Mouse (Mus musculus) liver, embryonic 13.5 days (tissue): ENCODE measurements around the gene Slc22a3. TPM values are rescaled to one million over a fixed set of nuclear protein-coding genes. Genes with fewer than 3 reads are reported as not detected.

Experiments
- ATAC-seq: fragments of 200-750 bp; cut with Nextera tagmentation; 2 replicates; pipeline ENCODE4 v1.8.0; 2017; ENCODE audit warnings: low read depth, mild to moderate bottlenecking, moderate number of reproducible peaks, moderate library complexity
- DNase-seq: peaks from one replicate; pipeline ENCODE4 v3.0.0; 2022
- H3K27ac ChIP-seq: fragments of 300-500 bp; sonication (generic); 2 replicates; pipeline ENCODE4 v1.5.1; 2015; ENCODE audit warnings: moderate library complexity, mild to moderate bottlenecking, inconsistent platforms
- H3K27me3 ChIP-seq: fragments of 300-500 bp; sonication (generic); 2 replicates; pipeline ENCODE4 v1.6.1; 2015; ENCODE audit warnings: mild to moderate bottlenecking, inconsistent platforms
- H3K36me3 ChIP-seq: fragments of 300-500 bp; sonication (generic); 2 replicates; pipeline ENCODE4 v1.6.1; 2015; ENCODE audit warnings: mild to moderate bottlenecking, inconsistent platforms
- H3K4me1 ChIP-seq: fragments of 300-500 bp; sonication (generic); replicated peaks from 2 replicates; pipeline ENCODE4 v1.6.1; 2015; ENCODE audit warnings: inconsistent platforms
- H3K4me2 ChIP-seq: fragments of 300-500 bp; sonication (generic); 2 replicates; pipeline ENCODE4 v1.6.1; 2015; ENCODE audit warnings: inconsistent platforms, mild to moderate bottlenecking, moderate library complexity
- H3K4me3 ChIP-seq: fragments of 300-500 bp; sonication (generic); replicated peaks from 2 replicates; pipeline ENCODE4 v1.5.1; 2015; ENCODE audit warnings: mild to moderate bottlenecking, inconsistent platforms
- H3K9ac ChIP-seq: fragments of 300-500 bp; sonication (generic); 2 replicates; pipeline ENCODE4 v1.6.1; 2015; ENCODE audit warnings: mild to moderate bottlenecking, inconsistent platforms
- H3K9me3 ChIP-seq: fragments of 300-500 bp; sonication (generic); replicated peaks from 2 replicates; pipeline ENCODE4 v1.6.1; 2016; ENCODE audit warnings: inconsistent platforms
- WGBS: fragments of 180-500 bp; shearing (Covaris S2); methylation state at CpG from one replicate; pipeline ENCODE4 v1.1.7; 2015; ENCODE audit not compliant: insufficient replicate concordance; 5-methylcytosine and 5-hydroxymethylcytosine counted together
- polyA plus RNA-seq: library from polyadenylated mRNA; unstranded; fragments of >200 nt; fragmentation: Nextera tagmentation; extraction: Ambion mirVana; gene quantifications from 2 replicates; pipeline ENCODE4 v1.2.1, GENCODE M21; 2015

The Slc22a3 gene
- polyA plus RNA-seq, 1 experiment from 2014 or later, result 1.5 TPM

GRCm38 (mm10) chr17:12388239-12388638, 119.3 kb downstream of the Slc22a3 start:
- Histone ChIP-seq H3K4me2 (no peak overlapping the region), H3K27ac (no peak overlapping the region), H3K4me3 (no peak overlapping the region), H3K36me3 (peaks cover 23% of the 10 kb centered on the region), H3K4me1 (peaks cover 4% of the 10 kb centered on the region), H3K9me3 (no peaks in the 10 kb centered on the region), H3K27me3 (peaks cover 22% of the 10 kb centered on the region; the same call in 1 of the 2 replicates), H3K9ac (no peak overlapping the region)
- ATAC-seq, result no peak
- DNase-seq, result no peak
- 75% methylated on average over 7 of the region's 7 CpGs for WGBS

GRCm38 (mm10) chr17:12387781-12388180, 119.7 kb downstream of the Slc22a3 start:
- WGBS, result 56% methylated on average over 2 of the region's 2 CpGs
- Histone ChIP-seq H3K4me2 (no peak overlapping the region), H3K4me3 (no peak overlapping the region), H3K27me3 (peaks cover 26% of the 10 kb centered on the region; the same call in 1 of the 2 replicates), H3K36me3 (peaks cover 23% of the 10 kb centered on the region), H3K4me1 (peaks cover 8% of the 10 kb centered on the region), H3K9me3 (no peaks in the 10 kb centered on the region), H3K9ac (no peak overlapping the region), H3K27ac (no peak overlapping the region)
- DNase-seq (no peak), ATAC-seq (no peak)

- no peaks in the 10 kb centered on the region for H3K9me3 ChIP-seq
- peak overlapping the region; percentile 29; the same call in 1 of the 2 replicates for H3K27ac ChIP-seq
- H3K36me3 ChIP-seq, result peaks cover 17% of the 10 kb centered on the region
- H3K4me1 ChIP-seq, result peaks cover 15% of the 10 kb centered on the region
- WGBS, result 38% methylated on average over 8 of the region's 8 CpGs
- ATAC-seq, result peak; percentile 62
- no peak for DNase-seq
- no peak overlapping the region for H3K4me2 ChIP-seq
- H3K27me3 ChIP-seq, result peaks cover 26% of the 10 kb centered on the region; the same call in 1 of the 2 replicates
- no peak overlapping the region for H3K4me3 ChIP-seq
- H3K9ac ChIP-seq, result no peak overlapping the region
Observed at GRCm38 (mm10) chr17:12385049-12385794, 122.3 kb downstream of the Slc22a3 start.

DNA sequence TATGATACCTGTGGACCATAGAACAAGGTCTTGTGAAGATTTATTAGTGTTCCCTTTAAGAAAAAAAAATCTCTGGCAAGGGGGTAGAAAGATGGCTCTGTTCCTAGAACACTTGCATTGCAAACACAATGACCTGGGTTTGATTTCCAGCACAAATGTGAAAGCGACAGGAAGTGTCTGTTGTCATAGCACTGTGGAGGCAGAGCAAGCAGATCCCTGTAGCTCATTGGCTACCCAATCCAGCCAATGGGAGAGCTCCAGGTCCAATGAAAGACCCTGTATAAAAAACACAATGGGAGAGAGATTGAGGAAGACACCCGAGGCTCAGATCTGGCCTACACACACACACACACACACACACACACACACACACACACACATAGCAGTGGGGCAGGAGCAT, 125.0 kb downstream of the Slc22a3 start:
- H3K9ac ChIP-seq, result no peak overlapping the region
- DNase-seq (no peak), ATAC-seq (no peak)
- H3K36me3 ChIP-seq, result peaks cover 5% of the 10 kb centered on the region
- no peaks in the 10 kb centered on the region for H3K9me3 ChIP-seq
- WGBS, result 34% methylated on average over 2 of the region's 2 CpGs
- peaks cover 17% of the 10 kb centered on the region; the same call in 1 of the 2 replicates for H3K27me3 ChIP-seq
- no peak overlapping the region for H3K27ac ChIP-seq
- no peak overlapping the region for H3K4me3 ChIP-seq
- no peak overlapping the region for H3K4me2 ChIP-seq
- H3K4me1 ChIP-seq, result peaks cover 15% of the 10 kb centered on the region

- WGBS, result 45% methylated on average over 2 of the region's 2 CpGs
- Histone ChIP-seq H3K27me3 (peaks cover 17% of the 10 kb centered on the region; the same call in 1 of the 2 replicates), H3K9ac (no peak overlapping the region), H3K36me3 (peaks cover under 1% of the 10 kb centered on the region; the same call in 1 of the 2 replicates), H3K9me3 (no peaks in the 10 kb centered on the region), H3K4me1 (peaks cover 15% of the 10 kb centered on the region), H3K4me2 (no peak overlapping the region), H3K27ac (no peak overlapping the region), H3K4me3 (no peak overlapping the region)
- no peak for ATAC-seq
- no peak for DNase-seq
Observed at GRCm38 (mm10) chr17:12381579-12381978, 125.9 kb downstream of the Slc22a3 start.

- peak overlapping the region; percentile 32 for H3K4me2 ChIP-seq
- H3K9ac ChIP-seq, result no peak overlapping the region
- H3K4me1 ChIP-seq, result peaks cover 17% of the 10 kb centered on the region
- H3K9me3 ChIP-seq, result no peaks in the 10 kb centered on the region
- H3K27me3 ChIP-seq, result peaks cover 13% of the 10 kb centered on the region
- ATAC-seq, result no peak
- WGBS, result 60% methylated on average over 4 of the region's 4 CpGs
- H3K36me3 ChIP-seq, result no peaks in the 10 kb centered on the region
- peak overlapping the region; percentile 26 for H3K4me3 ChIP-seq
- H3K27ac ChIP-seq, result peak overlapping the region; percentile 44
- DNase-seq, result no peak
Observed at GRCm38 (mm10) chr17:12380287-12380686, 127.2 kb downstream of the Slc22a3 start.

- Histone ChIP-seq H3K27me3 (peaks cover 3% of the 10 kb centered on the region), H3K36me3 (no peaks in the 10 kb centered on the region), H3K4me1 (peaks cover 25% of the 10 kb centered on the region), H3K27ac (peak within 1 kb of the TSS; percentile 66), H3K4me3 (peak within 1 kb of the TSS; percentile 45), H3K9ac (peak within 1 kb of the TSS; percentile 28; the same call in 1 of the 2 replicates), H3K4me2 (peak within 1 kb of the TSS; percentile 16; the same call in 1 of the 2 replicates), H3K9me3 (no peaks in the 10 kb centered on the region)
- 54% methylated on average over 11 of the region's 11 CpGs for WGBS
- DNase-seq (no peak), ATAC-seq (peak; percentile 82)
Observed at GRCm38 (mm10) chr17:12377981-12378705, 129.4 kb downstream of the Slc22a3 start, which contains the start of gene Plg. Plg (plus strand) TSS chr17:12378608.

DNA sequence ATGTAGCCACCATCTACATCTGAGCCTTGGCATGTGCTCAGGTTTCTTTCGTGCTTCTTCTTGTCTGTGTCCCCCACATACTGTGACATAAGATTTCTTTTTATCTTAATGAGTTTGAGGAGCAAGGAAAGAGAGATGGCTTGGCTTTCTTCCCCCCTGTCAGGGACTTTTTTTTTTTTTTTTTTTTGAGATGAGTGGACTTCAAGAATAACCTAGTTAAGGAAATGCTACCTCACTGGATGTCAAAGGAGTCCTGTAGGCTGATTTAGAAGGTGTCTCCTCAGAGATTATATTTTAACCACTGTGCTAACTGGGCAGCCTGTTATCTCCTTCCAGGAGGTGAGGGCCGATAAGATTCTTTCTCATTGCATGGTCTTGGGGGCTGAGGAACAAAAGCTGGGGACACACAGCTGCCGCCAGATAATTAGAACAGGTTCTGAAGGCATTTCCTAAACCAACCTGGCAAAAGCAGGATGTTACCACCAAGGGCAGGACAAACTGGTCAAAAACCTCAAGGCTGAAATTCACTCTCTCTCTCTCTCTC, 133.8 kb downstream of the Slc22a3 start:
- no peak overlapping the region for H3K9ac ChIP-seq
- no peaks in the 10 kb centered on the region for H3K9me3 ChIP-seq
- H3K4me1 ChIP-seq, result peaks cover 20% of the 10 kb centered on the region
- H3K36me3 ChIP-seq, result no peaks in the 10 kb centered on the region
- no peak overlapping the region for H3K27ac ChIP-seq
- H3K4me2 ChIP-seq, result no peak overlapping the region
- no peak overlapping the region for H3K4me3 ChIP-seq
- DNase-seq (no peak), ATAC-seq (no peak)
- no peaks in the 10 kb centered on the region; the same call in 1 of the 2 replicates for H3K27me3 ChIP-seq
- 21% methylated on average over 3 of the region's 3 CpGs for WGBS

- Histone ChIP-seq H3K36me3 (no peaks in the 10 kb centered on the region), H3K9ac (no peak overlapping the region), H3K27ac (no peak overlapping the region), H3K27me3 (no peaks in the 10 kb centered on the region; the same call in 1 of the 2 replicates), H3K9me3 (no peaks in the 10 kb centered on the region), H3K4me1 (peaks cover 20% of the 10 kb centered on the region), H3K4me3 (peak overlapping the region; percentile 35), H3K4me2 (peak overlapping the region; percentile 60)
- peak; percentile 56 for ATAC-seq
- DNase-seq, result peak; percentile 59
- WGBS, result 5% methylated on average over 4 of the region's 4 CpGs
Observed at GRCm38 (mm10) chr17:12372021-12372420, 135.5 kb downstream of the Slc22a3 start.

DNA sequence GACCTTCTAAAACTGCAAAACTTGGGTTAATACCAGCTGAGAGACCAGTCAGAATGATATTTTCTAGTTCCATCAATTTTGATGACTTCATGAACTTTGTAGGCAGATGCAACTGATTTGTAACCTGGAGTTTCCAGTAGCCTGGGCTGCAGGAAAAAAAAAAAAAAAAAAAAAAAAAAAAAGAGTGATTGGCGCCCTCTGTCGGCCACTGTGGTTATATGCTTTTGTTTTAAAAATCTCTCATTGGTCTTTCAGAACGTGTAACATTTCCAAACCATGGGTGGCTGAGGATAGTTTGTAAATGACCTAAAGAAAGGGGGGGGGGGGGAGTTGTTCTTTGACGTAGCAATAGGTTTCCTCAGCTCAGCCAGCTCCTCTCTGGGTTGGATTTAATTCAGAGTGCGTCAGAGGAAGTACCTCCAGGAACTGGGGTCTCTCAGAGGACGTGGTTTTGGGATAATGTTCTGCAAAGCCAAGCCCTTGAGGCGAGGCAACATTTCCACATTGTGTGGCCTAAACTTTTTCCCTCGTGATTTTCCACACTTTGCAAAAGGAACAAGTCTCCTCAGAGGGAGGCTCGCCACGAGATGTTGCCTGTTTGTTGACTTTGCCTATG, 136.1 kb downstream of the Slc22a3 start:
- Histone ChIP-seq H3K36me3 (no peaks in the 10 kb centered on the region), H3K27ac (no peak overlapping the region), H3K9ac (no peak overlapping the region; the same call in 1 of the 2 replicates), H3K4me1 (peaks cover 20% of the 10 kb centered on the region), H3K4me3 (peak overlapping the region; percentile 35), H3K9me3 (no peaks in the 10 kb centered on the region), H3K27me3 (no peaks in the 10 kb centered on the region; the same call in 1 of the 2 replicates), H3K4me2 (peak overlapping the region; percentile 60)
- DNase-seq (no peak), ATAC-seq (no peak)
- WGBS, result 16% methylated on average over 10 of the region's 10 CpGs

- DNase-seq (no peak), ATAC-seq (no peak)
- Histone ChIP-seq H3K4me1 (peaks cover 18% of the 10 kb centered on the region), H3K4me2 (no peak overlapping the region), H3K9ac (no peak overlapping the region), H3K27me3 (no peaks in the 10 kb centered on the region; the same call in 1 of the 2 replicates), H3K36me3 (no peaks in the 10 kb centered on the region), H3K27ac (no peak overlapping the region), H3K9me3 (no peaks in the 10 kb centered on the region), H3K4me3 (no peak overlapping the region)
- 53% methylated on average over 4 of the region's 4 CpGs for WGBS
Observed at GRCm38 (mm10) chr17:12370289-12370688, 137.2 kb downstream of the Slc22a3 start.
